Mouse (Mus musculus): ENCODE measurements around the gene Hsf2bp. TPM values are rescaled to one million over a fixed set of nuclear protein-coding genes. Genes with fewer than 3 reads are reported as not detected.
A peak's percentile ranks its signal among the peaks of the same experiment; 100 is the strongest.

Hsf2bp gene
- total and polyA plus RNA-seq, 3 experiments: 0.34 to 1.0 (median 0.75) TPM

GRCm38 (mm10) chr17:31904036-31904435, 132.1 kb downstream of the Hsf2bp start (continued):
- TF ChIP-seq NRF1 (IDR thresholded peaks at IDR 0.05; ENCODE audit: low read depth, low read length): 0 out of 2 replicates have a peak, but pooled peaks have one; percentile 27
- TF ChIP-seq ZC3H11A (IDR thresholded peaks at IDR 0.05; ENCODE audit: low read depth, low read length): no peak
- 0 out of 2 replicates have a peak, but pooled peaks have one; percentile 45 for TF ChIP-seq CHD1 (IDR thresholded peaks at IDR 0.05; ENCODE audit: low read depth, low read length)
- no peak for TF ChIP-seq MXI1 (IDR thresholded peaks at IDR 0.05; ENCODE audit: low read depth, low read length)
- no peak; the same call in 1 of the 2 replicates for TF ChIP-seq GABPA (IDR thresholded peaks at IDR 0.05; ENCODE audit: insufficient replicate concordance, low read depth, low read length)
- TF ChIP-seq ELF1 (IDR thresholded peaks at IDR 0.05; ENCODE audit: low read depth, low read length): 0 out of 2 replicates have a peak, but pooled peaks have one; percentile 26
- TF ChIP-seq POLR2AphosphoS2 (IDR thresholded peaks at IDR 0.05; ENCODE audit: low read depth, low read length): no peak
- TF ChIP-seq EP300 (IDR thresholded peaks at IDR 0.05; ENCODE audit: low read length): peak; percentile 30; the same call in 1 of the 2 replicates

- no peak overlapping the region for H3K27ac ChIP-seq (ENCODE audit: insufficient read depth, low read depth)
- DNase-seq (ENCODE audit: extremely low read depth): no peak
- no peak overlapping the region for H3K9ac ChIP-seq (ENCODE audit: insufficient read depth, low read depth)
- dilution Hi-C loops (cut with MboI; ENCODE audit: extremely low pct_ligation_motif_present, extremely low pct_unique_long_range_greater_than_20kb, low sequenced_read_pairs): no loop called here
- no peak overlapping the region for H3K4me2 ChIP-seq (ENCODE audit: insufficient read depth, low read depth, poor library complexity, severe bottlenecking)
- H3K79me2 ChIP-seq (replicated peaks; ENCODE audit: control insufficient read depth, extremely low read depth, insufficient read depth, poor library complexity, severe bottlenecking): no peaks in the 10 kb centered on the region
- H3K36me3 ChIP-seq (replicated peaks in 1 of 2; ENCODE audit: control insufficient read depth in 1 of 2, insufficient read depth in 1 of 2, low read length in 1 of 2): peaks cover 0 to 5% of the 10 kb centered on the region in 2 experiments
- no peaks in the 10 kb centered on the region for H3K27me3 ChIP-seq (replicated peaks)
- no peak for TF ChIP-seq SMC3 (IDR thresholded peaks at IDR 0.05; ENCODE audit: low read depth, low read length)
- TF ChIP-seq JUN (IDR thresholded peaks at IDR 0.05; ENCODE audit: insufficient read depth, low read depth, low read length): no peak
- no peak for TF ChIP-seq ZC3H11A (IDR thresholded peaks at IDR 0.05; ENCODE audit: low read depth, low read length)
- no peak for TF ChIP-seq CHD2 (IDR thresholded peaks at IDR 0.05; ENCODE audit: low read length)
- no peak for TF ChIP-seq EP300 (IDR thresholded peaks at IDR 0.05; ENCODE audit: low read length)
- TF ChIP-seq USF1 (IDR thresholded peaks at IDR 0.05; ENCODE audit: low read depth, low read length): no peak
- no peak for TF ChIP-seq RCOR1 (conservative IDR thresholded peaks at IDR 0.05; ENCODE audit: low read depth, low read length)
- no peak for TF ChIP-seq GABPA (IDR thresholded peaks at IDR 0.05; ENCODE audit: insufficient replicate concordance, low read depth, low read length)
- TF ChIP-seq ZMIZ1 (IDR thresholded peaks at IDR 0.05; ENCODE audit: low read depth, low read length): no peak
- TF ChIP-seq TBP (conservative IDR thresholded peaks at IDR 0.05; ENCODE audit: low read depth, low read length): no peak
- no peak overlapping the region for H3K4me3 ChIP-seq (replicated peaks in 1 of 3; ENCODE audit: low read depth in 2 of 3, low read length in 2 of 3, poor library complexity in 1 of 3)
- peaks cover 35 to 82% of the 10 kb centered on the region in 2 experiments for H3K4me1 ChIP-seq (ENCODE audit: control insufficient read depth in 1 of 2, insufficient read depth in 2 of 2)
- no peaks in the 10 kb centered on the region for H3K9me3 ChIP-seq (replicated peaks; ENCODE audit: low read length)
- in situ Hi-C loops (cut with MboI; ENCODE audit: low pct_ligation_motif_present, low pct_unique_long_range_greater_than_20kb, low sequenced_read_pairs): no loop called here
Measured at GRCm38 (mm10) chr17:31902630-31903198, 133.4 kb downstream of the Hsf2bp start.

GRCm38 (mm10) chr17:31901461-31902204, 134.5 kb downstream of the Hsf2bp start:
- TF ChIP-seq RCOR1 (conservative IDR thresholded peaks at IDR 0.05; ENCODE audit: low read depth, low read length): no peak
- TF ChIP-seq MAZ (IDR thresholded peaks at IDR 0.05; ENCODE audit: low read depth, low read length): no peak
- TF ChIP-seq ELF1 (IDR thresholded peaks at IDR 0.05; ENCODE audit: low read depth, low read length): no peak
- TF ChIP-seq JUND (conservative IDR thresholded peaks at IDR 0.05; ENCODE audit: low read depth, low read length): no peak
- TF ChIP-seq CHD1 (IDR thresholded peaks at IDR 0.05; ENCODE audit: low read depth, low read length): no peak
- TF ChIP-seq GABPA (IDR thresholded peaks at IDR 0.05; ENCODE audit: insufficient replicate concordance, low read depth, low read length): no peak
- no peak for TF ChIP-seq E2F4 (IDR thresholded peaks at IDR 0.05; ENCODE audit: insufficient replicate concordance, low read depth, low read length)
- no peak for TF ChIP-seq ZNF384 (IDR thresholded peaks at IDR 0.05; ENCODE audit: low read depth, low read length)
- TF ChIP-seq JUN (IDR thresholded peaks at IDR 0.05; ENCODE audit: insufficient read depth, low read depth, low read length): no peak
- no peak for TF ChIP-seq PAX5 (IDR thresholded peaks at IDR 0.05; ENCODE audit: low read length)
- no peak for TF ChIP-seq USF1 (IDR thresholded peaks at IDR 0.05; ENCODE audit: low read depth, low read length)
- no peak for TF ChIP-seq NRF1 (IDR thresholded peaks at IDR 0.05; ENCODE audit: low read depth, low read length)
- no peaks in the 10 kb centered on the region for H3K9me3 ChIP-seq (replicated peaks; ENCODE audit: low read length)
- dilution Hi-C loops (cut with MboI; ENCODE audit: extremely low pct_ligation_motif_present, extremely low pct_unique_long_range_greater_than_20kb, low sequenced_read_pairs): no loop called here
- no peak overlapping the region for H3K9ac ChIP-seq (ENCODE audit: insufficient read depth, low read depth)
- no peak overlapping the region for H3K4me2 ChIP-seq (ENCODE audit: insufficient read depth, low read depth, poor library complexity, severe bottlenecking)
- in situ Hi-C loops (cut with MboI; ENCODE audit: low pct_ligation_motif_present, low pct_unique_long_range_greater_than_20kb, low sequenced_read_pairs): no loop called here
- H3K36me3 ChIP-seq (replicated peaks in 1 of 2; ENCODE audit: control insufficient read depth in 1 of 2, insufficient read depth in 1 of 2, low read length in 1 of 2): peaks cover 0 to 5% of the 10 kb centered on the region in 2 experiments
- H3K4me1 ChIP-seq (ENCODE audit: control insufficient read depth in 1 of 2, insufficient read depth in 2 of 2): peaks cover 36 to 79% of the 10 kb centered on the region in 2 experiments
- DNase-seq (ENCODE audit: extremely low read depth): no peak
- no peaks in the 10 kb centered on the region for H3K27me3 ChIP-seq (replicated peaks)
- no peak overlapping the region for H3K4me3 ChIP-seq (replicated peaks in 1 of 3; ENCODE audit: low read depth in 2 of 3, low read length in 2 of 3, poor library complexity in 1 of 3)
- H3K27ac ChIP-seq (ENCODE audit: insufficient read depth, low read depth): no peak overlapping the region
- H3K79me2 ChIP-seq (replicated peaks; ENCODE audit: control insufficient read depth, extremely low read depth, insufficient read depth, poor library complexity, severe bottlenecking): no peaks in the 10 kb centered on the region

All from CH12.LX (cell line).